Mouse (Mus musculus) liver, postnatal 0 days (tissue): ENCODE measurements around the gene Mat2a. TPM values are rescaled to one million over a fixed set of nuclear protein-coding genes. Genes with fewer than 3 reads are reported as not detected.

Experiments
- ATAC-seq: fragments of 200-750 bp; cut with Nextera tagmentation; 2 replicates; pipeline ENCODE4 v1.8.0; 2017; ENCODE audit warnings: mild to moderate bottlenecking, moderate library complexity
- DNase-seq: peaks from one replicate; pipeline ENCODE4 v3.0.0-alpha.2; 2016
- H3K27ac ChIP-seq: fragments of 300-500 bp; sonication (generic); 2 replicates; pipeline ENCODE4 v1.5.1; 2014; ENCODE audit warnings: antibody characterized with exemption, moderate library complexity, mild to moderate bottlenecking, low read depth
- H3K27me3 ChIP-seq: fragments of 300-500 bp; sonication (generic); 2 replicates; pipeline ENCODE4 v1.6.1; 2014; ENCODE audit warnings: low read length, control low read depth, mixed read lengths; ENCODE audit not compliant: insufficient read depth
- H3K36me3 ChIP-seq: fragments of 300-500 bp; sonication (generic); replicated peaks from 2 replicates; pipeline ENCODE4 v1.6.1; 2014; ENCODE audit warnings: mild to moderate bottlenecking, control low read depth, low read length, moderate library complexity, mixed read lengths; ENCODE audit not compliant: insufficient read depth
- H3K4me1 ChIP-seq: fragments of 300-500 bp; sonication (generic); 2 replicates; pipeline ENCODE4 v1.6.1; 2014; ENCODE audit warnings: antibody characterized with exemption, mild to moderate bottlenecking, control low read depth; ENCODE audit not compliant: insufficient read depth
- H3K4me2 ChIP-seq: fragments of 300-500 bp; sonication (generic); 2 replicates; pipeline ENCODE4 v1.6.1; 2014; ENCODE audit warnings: low read depth, mild to moderate bottlenecking, low read length, moderate library complexity, mixed read lengths
- H3K4me3 ChIP-seq: fragments of 300-500 bp; sonication (generic); 2 replicates; pipeline ENCODE4 v1.5.1; 2014; ENCODE audit warnings: low read depth, low read length
- H3K9ac ChIP-seq: fragments of 300-500 bp; sonication (generic); replicated peaks from 2 replicates; pipeline ENCODE4 v1.6.1; 2014; ENCODE audit warnings: mild to moderate bottlenecking, moderate library complexity
- H3K9me3 ChIP-seq: fragments of 300-500 bp; sonication (generic); 2 replicates; pipeline ENCODE4 v1.6.1; 2016; ENCODE audit warnings: mild to moderate bottlenecking, control low read depth, low read length, mixed read lengths
- CTCF ChIP-seq: sonication (generic); IDR thresholded peaks from 2 replicates; pipeline ENCODE4 v1.5.1; 2016; ENCODE audit warnings: antibody characterized with exemption, low read depth
- EP300 ChIP-seq: IDR thresholded peaks from 2 replicates; pipeline ENCODE4 v1.6.1; 2016; ENCODE audit warnings: antibody characterized with exemption, low read depth, mild to moderate bottlenecking
- WGBS: fragments of 180-500 bp; shearing (Covaris S2); extraction: QIAGEN DNeasy Blood & Tissue Kit; methylation state at CpG from one replicate; pipeline ENCODE4 v1.1.7; 2014; ENCODE audit not compliant: insufficient replicate concordance; 5-methylcytosine and 5-hydroxymethylcytosine counted together
- polyA plus RNA-seq: library from polyadenylated mRNA; unstranded; fragments of >200 nt; fragmentation: Nextera tagmentation; extraction: Ambion mirVana; gene quantifications from 2 replicates; pipeline ENCODE4 v1.2.1, GENCODE M21; 2015

Mat2a gene
- polyA plus RNA-seq, 1 experiment from 2014 or later, result 138 TPM

- 62% methylated on average over 10 of the region's 10 CpGs for WGBS
- no peak for DNase-seq
- Histone ChIP-seq H3K27ac (peak overlapping the region; percentile 98), H3K9me3 (no peaks in the 10 kb centered on the region), H3K4me2 (peak overlapping the region; percentile 80), H3K4me3 (peak overlapping the region; percentile 64), H3K9ac (peak overlapping the region; percentile 86), H3K27me3 (no peaks in the 10 kb centered on the region), H3K4me1 (peaks cover 35% of the 10 kb centered on the region), H3K36me3 (peaks cover 44% of the 10 kb centered on the region)
- TF ChIP-seq EP300 (no peak), CTCF (no peak)
- ATAC-seq, result no peak
Measured at GRCm38 (mm10) chr6:72388266-72388665, 51.1 kb downstream of the Mat2a start.

- ATAC-seq, result no peak
- WGBS, result 79% methylated on average over 3 of the region's 3 CpGs
- Histone ChIP-seq H3K36me3 (peaks cover 44% of the 10 kb centered on the region), H3K4me1 (peaks cover 36% of the 10 kb centered on the region), H3K9ac (peak overlapping the region; percentile 86), H3K4me3 (peak overlapping the region; percentile 64), H3K27ac (peak overlapping the region; percentile 98), H3K27me3 (no peaks in the 10 kb centered on the region), H3K9me3 (no peaks in the 10 kb centered on the region), H3K4me2 (peak overlapping the region; percentile 80)
- DNase-seq, result no peak
- no peak for TF ChIP-seq EP300
- TF ChIP-seq CTCF, result no peak
Measured at GRCm38 (mm10) chr6:72387816-72388215, 51.5 kb downstream of the Mat2a start.

- H3K9me3 ChIP-seq, result no peaks in the 10 kb centered on the region
- no peak overlapping the region for H3K4me3 ChIP-seq
- WGBS, result 92% methylated on average over 2 of the region's 2 CpGs
- H3K27me3 ChIP-seq, result no peaks in the 10 kb centered on the region
- no peak overlapping the region for H3K4me2 ChIP-seq
- DNase-seq, result no peak
- H3K36me3 ChIP-seq, result peaks cover 44% of the 10 kb centered on the region
- peaks cover 43% of the 10 kb centered on the region for H3K4me1 ChIP-seq
- TF ChIP-seq EP300 (no peak), CTCF (no peak)
- H3K27ac ChIP-seq, result no peak overlapping the region
- no peak overlapping the region for H3K9ac ChIP-seq
- no peak for ATAC-seq
Measured at GRCm38 (mm10) chr6:72386561-72386960, 52.8 kb downstream of the Mat2a start.

GRCm38 (mm10) chr6:72385258-72385657 lies 54.1 kb downstream of the Mat2a start:
- 57% methylated on average over 4 of the region's 4 CpGs for WGBS
- Histone ChIP-seq H3K9ac (no peak overlapping the region), H3K27ac (peak overlapping the region; percentile 26; the same call in 1 of the 2 replicates), H3K4me3 (no peak overlapping the region), H3K36me3 (peaks cover 44% of the 10 kb centered on the region), H3K4me2 (no peak overlapping the region), H3K9me3 (no peaks in the 10 kb centered on the region), H3K4me1 (peaks cover 35% of the 10 kb centered on the region), H3K27me3 (no peaks in the 10 kb centered on the region)
- DNase-seq (no peak), ATAC-seq (no peak)
- no peak for TF ChIP-seq CTCF
- no peak for TF ChIP-seq EP300

GRCm38 (mm10) chr6:72383952-72384351 lies 55.4 kb downstream of the Mat2a start:
- Histone ChIP-seq H3K9ac (no peak overlapping the region), H3K27me3 (no peaks in the 10 kb centered on the region), H3K4me1 (peaks cover 38% of the 10 kb centered on the region), H3K36me3 (peaks cover 44% of the 10 kb centered on the region), H3K9me3 (no peaks in the 10 kb centered on the region), H3K4me2 (peak overlapping the region; percentile 31), H3K4me3 (no peak overlapping the region), H3K27ac (peak overlapping the region; percentile 74)
- WGBS, result 69% methylated on average over 7 of the region's 7 CpGs
- peak; percentile 73 for ATAC-seq
- TF ChIP-seq CTCF (no peak), EP300 (peak; percentile 96)
- DNase-seq, result no peak

- Histone ChIP-seq H3K27me3 (no peaks in the 10 kb centered on the region), H3K4me1 (peaks cover 31% of the 10 kb centered on the region), H3K4me3 (no peak overlapping the region), H3K9ac (peak overlapping the region; percentile 23; the same call in 1 of the 2 replicates), H3K36me3 (peaks cover 39% of the 10 kb centered on the region), H3K27ac (peak overlapping the region; percentile 74), H3K4me2 (peak overlapping the region; percentile 31), H3K9me3 (no peaks in the 10 kb centered on the region)
- no peak for DNase-seq
- TF ChIP-seq CTCF, result no peak
- TF ChIP-seq EP300, result no peak
- ATAC-seq, result no peak
- WGBS, result 70% methylated on average over 6 of the region's 6 CpGs
Measured at GRCm38 (mm10) chr6:72383142-72383820, 56.1 kb downstream of the Mat2a start.

Other genes with a start within 250 kb of the Mat2a start
- gene Atoh8, start 204.0 kb downstream of the Mat2a start, polyA plus RNA-seq, result 0.96 and 1.3 TPM in 2 replicates
- 0.16 and 0.20 TPM in 2 replicates for gene Sftpb, start 134.9 kb downstream of the Mat2a start, polyA plus RNA-seq
- 21.1 and 21.7 TPM in 2 replicates for gene Usp39, start 94.4 kb downstream of the Mat2a start, polyA plus RNA-seq
- gene 0610030E20Rik, start 92.2 kb downstream of the Mat2a start, polyA plus RNA-seq, result 13.0 and 13.3 TPM in 2 replicates
- gene Tmem150a, start 84.1 kb downstream of the Mat2a start, polyA plus RNA-seq, result 92.3 and 113 TPM in 2 replicates
- gene Rnf181, start 72.6 kb downstream of the Mat2a start, polyA plus RNA-seq, result 61.0 and 63.2 TPM in 2 replicates
- 50.8 and 53.1 TPM in 2 replicates for gene Vamp5, start 59.1 kb downstream of the Mat2a start, polyA plus RNA-seq
- gene Vamp8, start 48.9 kb downstream of the Mat2a start, polyA plus RNA-seq, result 263 and 277 TPM in 2 replicates
- 16.2 and 20.7 TPM in 2 replicates for gene Ggcx, start 25.2 kb downstream of the Mat2a start, polyA plus RNA-seq
- not detected in 2 replicates for gene Sh2d6, start 82.1 kb upstream of the Mat2a start, polyA plus RNA-seq
- 20.0 and 22.8 TPM in 2 replicates for gene Capg, start 104.8 kb upstream of the Mat2a start, polyA plus RNA-seq
- gene Elmod3, start 158.9 kb upstream of the Mat2a start, polyA plus RNA-seq, result 4.0 and 5.2 TPM in 2 replicates
- 90.4 and 109 TPM in 2 replicates for gene Retsat, start 158.9 kb upstream of the Mat2a start, polyA plus RNA-seq
- gene Tgoln1, start 177.4 kb upstream of the Mat2a start, polyA plus RNA-seq, result 21.5 and 23.2 TPM in 2 replicates